Mouse (Mus musculus) heart, adult 18-20 months (tissue): ENCODE results near the gene Cluh. TPM values are rescaled to one million over a fixed set of nuclear protein-coding genes. Genes with fewer than 3 reads are reported as not detected.

Experiments used
- DNase-seq, 2 experiments: peaks; one replicate each; pipeline ENCODE4 v3.0.0; 2021 to 2022; ENCODE audit warnings: mixed read lengths in 1 of 2
- total RNA-seq, 2 experiments: library from RNA; stranded (reverse); gene quantifications; 2 replicates each; pipeline ENCODE4 v1.2.3; 2021

Cluh gene
- total RNA-seq, 2 experiments from 2014 or later: 209 to 234 TPM

DNA sequence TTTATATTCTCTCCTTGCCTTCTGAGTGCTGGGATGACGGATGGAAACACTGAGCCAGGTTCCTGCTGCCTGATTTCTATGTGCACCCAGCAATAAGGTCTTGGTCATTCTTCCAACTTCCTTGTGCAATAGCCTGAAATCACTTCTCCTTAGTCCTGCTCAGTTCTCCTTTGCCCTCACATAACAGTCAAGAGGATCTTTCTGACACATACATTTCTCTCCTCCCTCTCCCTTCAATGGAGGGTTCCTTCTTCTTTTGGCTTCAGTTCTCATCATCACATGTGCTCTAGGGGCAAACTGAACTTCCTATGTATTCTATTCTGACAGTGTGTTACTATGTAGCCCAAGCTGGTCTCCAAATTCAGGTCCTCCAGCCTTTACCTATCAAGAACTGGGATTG is 1.3 kb upstream of the Cluh start:
- DNase-seq: peak; percentile 18

DNA sequence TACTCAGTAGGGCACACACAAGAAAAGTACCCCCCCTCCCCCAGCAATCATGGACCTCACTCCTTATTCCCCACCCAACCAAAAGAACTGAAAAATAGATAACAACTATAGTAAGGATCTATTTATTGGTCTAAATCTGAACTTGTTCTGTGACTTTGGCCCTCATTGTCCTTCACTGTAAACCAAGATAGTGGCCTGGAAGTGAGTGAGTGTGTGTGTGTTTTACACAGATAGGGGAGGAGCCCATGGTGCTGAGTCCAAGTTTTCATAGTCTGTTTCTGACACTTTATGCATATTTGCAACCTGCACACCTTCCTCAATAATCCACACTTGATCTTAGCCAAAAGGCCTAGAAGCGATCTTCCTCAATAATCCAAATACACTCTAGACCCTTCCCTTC is 619 bp upstream of the Cluh start:
- no peak for DNase-seq

- peak; percentile 35 for DNase-seq
These were observed 604 bp downstream of the Cluh start for GRCm38 (mm10) chr11:74649647-74650551.

DNA sequence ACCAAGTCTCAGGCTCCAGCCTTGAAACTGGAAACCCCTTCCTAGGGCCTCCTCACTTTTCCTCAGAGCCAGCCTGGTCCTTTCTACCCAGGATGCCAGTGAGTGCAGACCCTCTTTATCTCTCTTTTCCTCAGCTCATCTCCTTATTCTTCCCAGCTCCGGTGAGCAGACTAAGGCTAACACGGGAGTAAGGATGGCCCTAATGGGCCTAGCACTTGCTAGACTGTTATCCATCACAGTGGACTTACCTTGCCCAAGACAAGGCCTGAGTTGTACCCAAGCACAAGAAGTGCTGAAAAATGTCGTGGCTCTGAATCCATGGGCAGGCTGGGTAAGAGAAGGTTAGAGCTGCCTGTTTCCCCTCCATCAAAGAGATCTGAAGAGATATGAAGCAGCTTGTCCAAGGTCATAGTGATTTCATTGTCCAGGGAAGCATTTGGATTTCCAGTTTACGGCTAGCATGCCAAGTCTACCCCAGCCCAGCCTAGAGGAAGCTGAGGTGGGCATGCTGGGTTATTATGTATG is 1.3 kb downstream of the Cluh start:
- peak in 1 of 2 experiments; percentile 7 for DNase-seq

DNA sequence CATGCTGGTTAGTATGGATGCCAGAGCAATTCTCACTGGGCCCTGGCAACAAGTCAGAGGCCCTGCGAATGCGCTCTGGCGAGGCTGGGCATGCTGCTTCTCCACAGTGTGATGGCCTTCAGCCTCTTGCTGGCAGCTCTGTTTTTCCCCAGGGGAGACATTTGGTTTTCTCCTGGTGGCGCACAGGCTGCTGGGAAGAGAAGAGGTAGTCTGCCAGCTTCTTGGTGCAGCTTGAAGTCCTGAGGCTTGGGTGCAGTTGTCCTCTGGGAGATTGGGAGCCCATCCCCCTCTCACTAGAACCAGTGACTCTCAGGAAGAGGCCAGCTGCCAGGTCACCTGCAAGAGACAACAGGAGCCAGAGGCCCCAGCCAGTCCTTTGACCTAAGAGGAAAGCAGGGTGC is 3.5 kb downstream of the Cluh start:
- peak; percentile 68 to 76 for DNase-seq

DNA sequence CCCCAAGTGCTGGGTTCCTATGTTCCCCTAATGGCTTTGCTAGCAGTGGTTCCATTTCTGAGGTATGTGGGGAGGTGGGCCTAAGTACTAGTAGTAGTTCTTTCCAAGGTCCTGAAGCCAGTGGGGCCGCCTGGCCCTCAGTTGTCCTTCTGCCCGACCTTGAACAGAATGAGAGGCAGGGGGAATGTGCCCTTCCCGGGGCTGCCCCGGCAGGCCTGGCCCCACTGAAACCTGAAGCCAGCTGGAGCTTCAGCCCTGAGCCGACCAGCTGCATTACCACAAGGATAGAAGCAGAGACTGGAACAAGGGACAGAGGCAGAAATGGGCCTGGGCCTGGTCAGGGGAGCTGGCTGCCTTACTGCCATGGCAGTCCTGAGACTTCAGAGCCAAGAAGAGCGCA is 4.1 kb downstream of the Cluh start:
- peak; percentile 48 to 59 for DNase-seq

GRCm38 (mm10) chr11:74655941-74656340 is 6.6 kb downstream of the Cluh start:
- DNase-seq: no peak

DNA sequence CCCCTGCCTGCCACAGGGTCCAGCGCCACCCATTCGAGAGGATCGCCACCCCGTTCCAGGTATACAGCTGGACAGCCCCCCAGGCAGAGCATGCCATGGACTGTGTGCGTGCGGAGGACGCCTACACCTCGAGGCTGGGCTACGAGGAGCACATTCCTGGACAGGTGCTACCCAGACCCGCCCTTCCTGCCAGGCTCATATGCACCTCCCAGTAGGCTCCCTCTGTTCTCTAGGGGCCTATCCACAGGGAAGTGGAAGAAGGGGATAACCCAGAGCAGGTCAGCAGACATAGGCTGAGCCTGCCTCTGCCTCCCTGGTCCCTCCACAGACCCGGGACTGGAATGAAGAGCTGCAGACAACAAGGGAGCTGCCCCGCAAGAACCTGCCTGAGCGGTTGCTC is 11.0 kb downstream of the Cluh start:
- DNase-seq: no peak

DNA sequence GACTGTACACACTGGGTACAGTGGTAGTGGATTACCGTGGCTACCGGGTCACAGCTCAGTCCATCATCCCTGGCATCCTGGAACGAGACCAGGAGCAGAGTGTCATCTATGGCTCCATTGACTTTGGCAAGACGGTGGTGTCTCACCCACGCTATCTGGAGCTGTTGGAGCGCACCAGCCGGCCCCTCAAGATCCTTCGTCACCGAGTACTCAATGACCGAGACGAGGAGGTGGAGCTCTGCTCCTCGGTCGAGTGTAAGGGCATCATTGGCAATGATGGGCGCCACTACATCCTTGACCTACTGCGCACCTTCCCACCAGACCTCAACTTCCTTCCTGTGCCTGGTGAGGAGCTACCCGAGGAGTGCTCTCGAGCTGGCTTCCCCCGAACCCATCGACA is 12.3 kb downstream of the Cluh start:
- DNase-seq: no peak

- no peak for DNase-seq
These were observed 12.9 kb downstream of the Cluh start for GRCm38 (mm10) chr11:74662221-74662620.

DNA sequence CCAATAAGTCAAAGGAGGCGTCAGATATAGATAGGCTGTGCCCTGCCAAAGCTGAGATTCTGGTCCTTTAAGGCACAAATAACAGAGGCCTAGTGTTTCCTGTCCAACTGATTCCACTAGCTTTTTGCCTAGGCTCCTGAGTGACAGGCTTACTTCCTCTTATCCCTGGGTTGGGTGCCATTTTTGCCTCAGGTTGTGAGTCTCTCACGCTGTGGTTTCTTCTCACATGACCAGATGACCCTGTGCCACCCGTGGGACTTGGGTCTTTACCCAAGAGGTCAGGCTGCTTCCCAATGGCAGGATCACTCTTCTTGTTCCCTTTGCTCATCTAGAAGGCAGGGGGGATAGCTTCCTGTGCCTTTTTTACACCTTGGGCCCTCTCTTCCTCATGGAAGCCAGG is 15.0 kb downstream of the Cluh start:
- DNase-seq: no peak

DNA sequence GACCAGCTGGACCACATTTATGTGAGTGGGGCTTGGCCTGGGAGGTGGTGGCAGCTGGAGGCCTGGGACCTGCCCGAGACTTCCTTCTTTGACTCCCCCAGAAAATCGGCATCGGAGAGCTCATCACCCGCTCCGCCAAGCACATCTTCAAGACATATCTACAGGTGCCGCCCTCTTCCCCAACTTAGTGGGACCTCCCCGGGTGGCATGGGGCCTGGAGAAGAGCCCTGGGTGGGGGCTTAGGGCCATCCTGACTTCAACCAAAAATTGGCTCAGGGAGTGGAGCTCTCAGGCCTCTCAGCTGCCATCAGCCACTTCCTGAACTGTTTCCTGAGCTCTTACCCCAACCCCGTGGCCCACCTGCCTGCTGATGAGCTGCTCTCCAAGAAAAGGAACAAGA is 15.6 kb downstream of the Cluh start:
- DNase-seq: no peak

DNA sequence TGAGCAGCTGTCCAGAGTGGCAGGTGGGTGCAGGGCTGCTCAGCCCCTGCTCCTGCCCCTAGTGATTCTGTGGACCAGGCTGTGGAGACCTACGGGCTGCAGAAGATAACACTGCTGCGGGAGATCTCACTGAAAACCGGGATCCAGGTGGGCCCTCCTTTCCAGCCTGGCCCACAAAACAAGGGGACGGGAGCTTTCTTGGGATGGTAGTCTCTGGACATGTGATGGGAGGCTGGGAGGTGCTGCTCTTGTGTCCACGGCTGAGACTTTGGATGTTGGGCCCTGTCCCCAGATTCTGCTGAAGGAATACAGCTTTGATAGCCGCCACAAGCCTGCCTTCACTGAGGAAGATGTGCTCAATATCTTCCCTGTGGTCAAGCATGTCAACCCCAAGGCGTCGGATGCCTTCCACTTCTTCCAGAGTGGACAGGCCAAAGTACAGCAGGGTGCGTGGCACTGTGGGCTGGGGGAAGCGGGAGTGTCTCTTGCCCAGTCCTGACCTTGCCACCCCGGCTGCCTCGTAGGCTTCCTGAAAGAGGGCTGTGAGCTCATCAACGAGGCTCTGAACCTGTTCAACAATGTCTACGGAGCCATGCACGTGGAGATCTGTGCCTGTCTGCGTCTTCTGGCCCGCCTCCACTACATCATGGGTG is 16.5 kb downstream of the Cluh start:
- DNase-seq: no peak

- no peak for DNase-seq
These were observed 17.0 kb downstream of the Cluh start for GRCm38 (mm10) chr11:74666284-74666652.

DNA sequence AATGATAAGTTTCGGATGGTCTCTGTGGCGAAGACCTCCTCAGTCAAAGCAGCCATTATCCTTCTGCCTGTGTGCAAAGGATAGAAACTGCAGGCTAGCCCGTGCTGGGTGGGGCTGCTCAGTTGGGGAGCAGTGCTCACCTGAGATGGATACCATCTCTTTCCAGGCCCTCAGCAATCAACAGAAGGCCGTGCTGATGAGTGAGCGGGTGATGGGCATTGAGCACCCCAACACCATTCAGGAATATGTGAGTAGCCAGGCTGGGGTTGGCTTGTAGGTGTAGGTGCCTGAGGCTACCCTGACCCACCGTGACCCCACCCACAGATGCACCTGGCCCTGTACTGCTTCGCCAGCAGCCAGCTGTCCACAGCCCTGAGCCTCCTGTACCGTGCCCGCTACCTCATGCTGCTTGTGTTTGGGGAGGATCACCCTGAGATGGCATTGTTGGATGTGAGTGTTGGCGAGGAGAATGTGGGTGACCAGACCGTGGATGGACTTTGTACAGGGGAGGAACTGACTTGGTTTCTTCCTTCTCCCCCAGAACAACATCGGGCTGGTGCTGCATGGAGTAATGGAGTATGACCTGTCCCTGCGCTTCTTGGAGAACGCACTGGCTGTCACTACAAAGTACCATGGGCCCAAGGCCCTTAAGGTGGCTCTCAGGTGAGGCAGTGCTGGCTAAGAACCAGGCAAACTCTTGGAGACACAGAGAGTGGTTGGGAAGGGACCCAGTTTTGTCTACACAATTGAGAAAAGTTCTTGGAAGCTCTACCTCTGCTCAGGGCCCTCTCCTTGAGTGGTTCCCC is 17.7 kb downstream of the Cluh start:
- DNase-seq: no peak

GRCm38 (mm10) chr11:74667582-74668010 is 18.3 kb downstream of the Cluh start:
- DNase-seq: no peak

DNA sequence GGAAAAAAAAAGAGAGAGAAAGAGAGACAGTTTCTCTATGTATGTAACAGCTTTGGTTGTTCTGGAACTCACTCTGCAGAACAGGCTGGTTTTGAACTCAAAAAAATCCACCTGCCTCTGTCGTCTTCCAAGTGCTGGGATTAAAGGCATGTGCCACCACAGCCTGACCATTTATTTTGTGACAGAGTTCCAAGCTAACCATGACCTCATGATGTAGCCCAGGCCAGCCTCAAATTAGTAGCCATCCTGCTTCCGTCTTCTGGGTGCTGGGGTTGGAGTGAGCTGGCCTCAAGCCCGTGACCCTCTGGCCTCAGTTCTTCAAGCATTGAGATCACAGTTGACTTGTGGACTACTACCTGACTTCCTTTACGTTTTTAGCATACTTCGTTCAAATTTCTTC is 19.2 kb downstream of the Cluh start:
- no peak for DNase-seq

- no peak for DNase-seq
These were observed 19.7 kb downstream of the Cluh start for GRCm38 (mm10) chr11:74668971-74669370.

DNA sequence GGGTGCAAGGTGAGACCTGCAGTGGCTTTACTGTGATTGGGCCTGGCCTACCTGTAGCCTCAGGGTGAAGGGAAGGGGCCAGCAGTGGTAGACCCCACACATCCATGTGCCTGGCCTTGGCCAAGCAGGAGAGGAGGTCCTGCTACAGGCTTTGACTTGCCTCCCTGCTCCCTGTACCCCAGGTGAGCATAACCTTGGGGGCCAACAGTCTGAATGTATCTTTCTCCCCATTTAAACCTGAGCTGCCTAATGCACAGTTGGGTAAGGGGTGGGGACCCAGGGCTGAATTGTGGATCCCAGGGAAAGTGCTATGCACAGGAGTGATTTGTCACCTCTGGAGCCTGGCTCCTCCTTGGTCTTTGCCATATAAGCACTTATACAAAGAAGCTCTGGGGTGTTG is 20.9 kb downstream of the Cluh start:
- DNase-seq: no peak

DNA sequence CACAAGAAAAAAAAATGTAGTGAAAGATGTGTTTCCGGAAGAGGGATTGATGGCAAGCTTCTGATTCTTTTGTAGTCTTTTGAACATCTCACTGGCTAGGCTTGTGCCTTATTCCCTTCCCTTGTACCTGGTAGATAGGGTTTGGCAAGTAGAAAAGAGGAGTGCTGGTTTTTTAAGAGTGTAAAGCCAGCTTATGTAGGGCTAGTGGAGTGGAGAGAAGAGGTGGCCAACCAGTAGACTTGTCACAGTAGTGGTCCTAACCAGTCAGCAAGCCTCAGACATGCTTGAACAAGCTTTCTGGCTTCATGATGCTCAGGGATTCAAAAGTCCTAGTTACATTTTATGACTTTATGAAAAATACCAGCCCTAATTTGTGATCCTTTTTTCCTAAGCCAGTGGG is 21.7 kb downstream of the Cluh start:
- DNase-seq: no peak

- no peak for DNase-seq
These were observed 22.5 kb downstream of the Cluh start for GRCm38 (mm10) chr11:74671839-74672238.

- no peak for DNase-seq
These were observed 23.7 kb downstream of the Cluh start for GRCm38 (mm10) chr11:74672901-74673513.
